Mouse (Mus musculus): ENCODE measurements around the gene Noto.

DNA sequence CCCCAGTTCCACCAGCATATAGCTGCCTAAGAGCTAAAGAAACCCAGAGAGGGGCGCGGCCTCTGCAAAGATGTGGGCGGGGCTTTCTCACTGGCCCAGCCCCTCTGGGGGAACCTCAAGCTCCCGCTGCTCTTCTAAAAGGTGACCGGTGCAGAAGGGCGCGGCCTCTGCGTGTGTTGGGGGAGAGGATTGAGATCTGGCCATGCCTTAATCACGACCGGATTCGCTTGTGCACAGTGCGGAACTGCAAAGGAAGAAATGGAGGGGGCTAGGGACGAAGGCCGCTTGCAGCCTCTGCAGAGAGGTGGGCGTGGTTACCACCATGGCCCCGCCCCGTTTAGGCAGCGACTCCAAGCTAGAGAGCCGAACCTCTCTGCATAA is 49.0 kb upstream of the Noto start:
- TF ChIP-seq CTCF (IDR thresholded peaks at IDR 0.05; ENCODE audit: low read depth, low read length) (no peak), POLR2A (IDR thresholded peaks at IDR 0.05; ENCODE audit: borderline replicate concordance, low read depth, low read length) (no peak)
